Mouse (Mus musculus) MEL (cell line): Measurements from ENCODE around the gene Slc44a5. TPM values are rescaled to one million over a fixed set of nuclear protein-coding genes. Genes with fewer than 3 reads are reported as not detected.

Experiments used
- DNase-seq: peaks from one replicate; pipeline ENCODE4 v3.0.0; 2011; ENCODE audit warnings: low read depth, low spot score
- H3K27ac ChIP-seq: 2 replicates; pipeline ENCODE4 v1.5.1; 2012; ENCODE audit warnings: low read depth, mild to moderate bottlenecking, control low read depth, low read length, moderate library complexity; ENCODE audit not compliant: control insufficient read depth
- H3K27me3 ChIP-seq, 2 experiments: fragments of 150-350 bp in 1 of 2; sonication (generic) in 1 of 2; 2 replicates each; pipeline ENCODE4 v1.6.1; 2012; ENCODE audit warnings: low read length in 2 of 2, mild to moderate bottlenecking in 2 of 2, improper control_type of control experiment in 1 of 2, moderate library complexity in 1 of 2; ENCODE audit not compliant: insufficient read depth in 2 of 2, control insufficient read depth in 1 of 2
- H3K36me3 ChIP-seq, 2 experiments: 2 replicates each; pipeline ENCODE4 v1.6.1; 2012 to 2014; ENCODE audit warnings: low read length in 2 of 2, improper control_type of control experiment in 1 of 2, inconsistent platforms in 1 of 2, mild to moderate bottlenecking in 1 of 2; ENCODE audit not compliant: insufficient read depth in 2 of 2, control insufficient read depth in 1 of 2
- H3K4me1 ChIP-seq, 2 experiments: fragments of 150-350 bp in 1 of 2; sonication (generic) in 1 of 2; 2 replicates each; pipeline ENCODE4 v1.6.1; 2012; ENCODE audit warnings: low read length in 2 of 2, improper control_type of control experiment in 1 of 2, mild to moderate bottlenecking in 1 of 2; ENCODE audit not compliant: insufficient read depth in 2 of 2, control insufficient read depth in 1 of 2
- H3K4me3 ChIP-seq, 2 experiments: fragments of 150-350 bp in 1 of 2; sonication (generic) in 1 of 2; 2 replicates each; pipeline ENCODE4 v1.5.1; 2012; ENCODE audit warnings: low read depth in 2 of 2, low read length in 2 of 2, mild to moderate bottlenecking in 2 of 2, moderate library complexity in 2 of 2, control low read depth in 1 of 2, improper control_type of control experiment in 1 of 2; ENCODE audit not compliant: control insufficient read depth in 1 of 2, insufficient read depth in 1 of 2
- H3K79me2 ChIP-seq: 2 replicates; pipeline ENCODE4 v1.6.1; 2012; ENCODE audit warnings: mild to moderate bottlenecking, low read length, moderate library complexity; ENCODE audit not compliant: control insufficient read depth, poor library complexity, insufficient read depth
- H3K9ac ChIP-seq: 2 replicates; pipeline ENCODE4 v1.6.1; 2012; ENCODE audit warnings: low read depth, mild to moderate bottlenecking, control low read depth, low read length, moderate library complexity; ENCODE audit not compliant: control insufficient read depth, poor library complexity, severe bottlenecking
- H3K9me3 ChIP-seq: fragments of 150-350 bp; sonication (generic); replicated peaks from 2 replicates; pipeline ENCODE4 v1.6.1; 2012; ENCODE audit warnings: mild to moderate bottlenecking, low read length, improper control_type of control experiment, moderate library complexity; ENCODE audit not compliant: insufficient read depth
- BHLHE40 ChIP-seq: IDR thresholded peaks from 2 replicates; pipeline ENCODE4 v1.6.1; 2012; ENCODE audit warnings: low read depth, mild to moderate bottlenecking, inconsistent platforms, low read length, improper control_type of control experiment, borderline replicate concordance
- CHD1 ChIP-seq: IDR thresholded peaks from 2 replicates; pipeline ENCODE4 v1.6.1; 2012; ENCODE audit warnings: low read depth, mild to moderate bottlenecking, inconsistent platforms, low read length, improper control_type of control experiment
- CTCF ChIP-seq, 3 experiments: IDR thresholded peaks in 2 of 3; conservative IDR thresholded peaks in 1 of 3; 2 replicates each; pipeline ENCODE4 v1.5.1; 2011 to 2012; ENCODE audit warnings: low read length in 3 of 3, low read depth in 2 of 3, mild to moderate bottlenecking in 2 of 3, improper control_type of control experiment in 1 of 3, inconsistent platforms in 1 of 3, mixed read lengths in 1 of 3, moderate library complexity in 1 of 3; ENCODE audit not compliant: control insufficient read depth in 1 of 3, insufficient read depth in 1 of 3, poor library complexity in 1 of 3, severe bottlenecking in 1 of 3
- E2F4 ChIP-seq: IDR thresholded peaks from 2 replicates; pipeline ENCODE4 v1.6.1; 2011; ENCODE audit warnings: low read depth, low read length, improper control_type of control experiment, borderline replicate concordance
- EP300 ChIP-seq, 2 experiments: IDR thresholded peaks; 2 replicates each; pipeline ENCODE4 v1.6.1; 2011; ENCODE audit warnings: improper control_type of control experiment in 2 of 2, low read length in 2 of 2, low read depth in 1 of 2, mild to moderate bottlenecking in 1 of 2
- ETS1 ChIP-seq: IDR thresholded peaks from 2 replicates; pipeline ENCODE4 v1.6.1; 2012; ENCODE audit warnings: low read depth, mild to moderate bottlenecking, inconsistent platforms, low read length, improper control_type of control experiment, moderate library complexity
- GABPA ChIP-seq: IDR thresholded peaks from 2 replicates; pipeline ENCODE4 v1.6.1; 2012; ENCODE audit warnings: low read depth, mild to moderate bottlenecking, inconsistent platforms, low read length, improper control_type of control experiment, moderate library complexity
- GATA1 ChIP-seq: IDR thresholded peaks from 2 replicates; pipeline ENCODE4 v1.6.1; 2011; ENCODE audit warnings: low read depth, low read length, improper control_type of control experiment
- JUND ChIP-seq: IDR thresholded peaks from 2 replicates; pipeline ENCODE4 v1.6.1; 2011; ENCODE audit warnings: low read depth, mild to moderate bottlenecking, improper control_type of control experiment, low read length
- KAT2A ChIP-seq: conservative IDR thresholded peaks from 2 replicates; pipeline ENCODE4 v1.6.1; 2012; ENCODE audit warnings: low read depth, low read length, improper control_type of control experiment, inconsistent platforms
- MAFK ChIP-seq: IDR thresholded peaks from 2 replicates; pipeline ENCODE4 v1.6.1; 2011; ENCODE audit warnings: low read depth, mild to moderate bottlenecking, low read length, improper control_type of control experiment, borderline replicate concordance
- MAX ChIP-seq: IDR thresholded peaks from 2 replicates; pipeline ENCODE4 v1.6.1; 2011; ENCODE audit warnings: low read length, improper control_type of control experiment
- MAZ ChIP-seq: IDR thresholded peaks from 2 replicates; pipeline ENCODE4 v1.6.1; 2012; ENCODE audit warnings: low read depth, mild to moderate bottlenecking, inconsistent platforms, low read length, improper control_type of control experiment
- MXI1 ChIP-seq: IDR thresholded peaks from 2 replicates; pipeline ENCODE4 v1.6.1; 2011; ENCODE audit warnings: mild to moderate bottlenecking, low read depth, low read length, improper control_type of control experiment
- MYC ChIP-seq: IDR thresholded peaks from 2 replicates; pipeline ENCODE4 v1.6.1; 2011; ENCODE audit warnings: low read depth, mild to moderate bottlenecking, low read length, improper control_type of control experiment, moderate library complexity
- NELFE ChIP-seq: IDR thresholded peaks from 2 replicates; pipeline ENCODE4 v1.6.1; 2011; ENCODE audit warnings: low read depth, low read length, improper control_type of control experiment
- POLR2A ChIP-seq, 2 experiments: IDR thresholded peaks; 2 replicates each; pipeline ENCODE4 v1.6.1; 2011 to 2012; ENCODE audit warnings: low read length in 2 of 2, mild to moderate bottlenecking in 2 of 2, control low read depth in 1 of 2, improper control_type of control experiment in 1 of 2, low read depth in 1 of 2, moderate library complexity in 1 of 2; ENCODE audit not compliant: control insufficient read depth in 1 of 2, insufficient read depth in 1 of 2, poor library complexity in 1 of 2
- POLR2AphosphoS2 ChIP-seq: IDR thresholded peaks from 2 replicates; pipeline ENCODE4 v1.6.1; 2011; ENCODE audit warnings: low read length, improper control_type of control experiment
- POLR2AphosphoS5 ChIP-seq: IDR thresholded peaks from 2 replicates; pipeline ENCODE4 v1.6.1; 2012; ENCODE audit warnings: low read depth, borderline replicate concordance, mild to moderate bottlenecking, inconsistent platforms, low read length, moderate library complexity, mixed read lengths
- RCOR1 ChIP-seq: IDR thresholded peaks from 2 replicates; pipeline ENCODE4 v1.6.1; 2012; ENCODE audit warnings: low read depth, mild to moderate bottlenecking, inconsistent platforms, low read length, improper control_type of control experiment
- SIN3A ChIP-seq: IDR thresholded peaks from 2 replicates; pipeline ENCODE4 v1.6.1; 2012; ENCODE audit warnings: low read length, improper control_type of control experiment, inconsistent platforms
- SMC3 ChIP-seq: IDR thresholded peaks from 2 replicates; pipeline ENCODE4 v1.6.1; 2011; ENCODE audit warnings: low read depth, low read length, improper control_type of control experiment
- TAL1 ChIP-seq: IDR thresholded peaks from 2 replicates; pipeline ENCODE4 v1.6.1; 2012; ENCODE audit warnings: mild to moderate bottlenecking, inconsistent platforms, low read length, moderate library complexity, mixed read lengths
- TBP ChIP-seq: IDR thresholded peaks from 2 replicates; pipeline ENCODE4 v1.8.0; 2011; ENCODE audit warnings: low read depth, low read length, improper control_type of control experiment
- ZC3H11A ChIP-seq: IDR thresholded peaks from 2 replicates; pipeline ENCODE4 v1.6.1; 2012; ENCODE audit warnings: low read depth, mild to moderate bottlenecking, inconsistent platforms, low read length, improper control_type of control experiment
- ZKSCAN1 ChIP-seq: IDR thresholded peaks from 2 replicates; pipeline ENCODE4 v1.6.1; 2012; ENCODE audit warnings: low read depth, mild to moderate bottlenecking, inconsistent platforms, low read length, improper control_type of control experiment, moderate library complexity
- ZMIZ1 ChIP-seq: IDR thresholded peaks from 2 replicates; pipeline ENCODE4 v1.6.1; 2012; ENCODE audit warnings: low read depth, mild to moderate bottlenecking, inconsistent platforms, low read length, improper control_type of control experiment, moderate library complexity
- ZNF384 ChIP-seq: IDR thresholded peaks from 2 replicates; pipeline ENCODE4 v1.6.1; 2012; ENCODE audit warnings: low read depth, mild to moderate bottlenecking, inconsistent platforms, low read length, improper control_type of control experiment
- polyA plus RNA-seq, 2 experiments: library from polyadenylated mRNA; stranded (reverse) in 1 of 2; unstranded in 1 of 2; fragments of >175 nt in 1 of 2; fragments of >200 nt in 1 of 2; gene quantifications; 2 replicates each; pipeline versions ENCODE4 v1.2.1 to v1.2.4; 2012; ENCODE audit warnings: low replicate concordance in 2 of 2, low read depth in 1 of 2; ENCODE audit not compliant: insufficient read length in 2 of 2, insufficient read depth in 1 of 2, missing spikeins in 1 of 2
- total RNA-seq: library from RNA; depleted of rRNA; stranded (reverse); fragments of 300-350 nt; gene quantifications from 2 replicates; pipeline ENCODE4 v1.2.3, GENCODE M21; 2012

Slc44a5 gene
- total and polyA plus RNA-seq, 3 experiments: not detected

GRCm38 (mm10) chr3:154118992-154119603 is 145.9 kb downstream of the Slc44a5 start:
- Histone ChIP-seq H3K4me3 (no peak overlapping the region), H3K27me3 (no peaks in the 10 kb centered on the region), H3K9me3 (no peaks in the 10 kb centered on the region), H3K36me3 (no peaks in the 10 kb centered on the region), H3K9ac (no peak overlapping the region), H3K27ac (no peak overlapping the region), H3K4me1 (no peaks in the 10 kb centered on the region), H3K79me2 (no peaks in the 10 kb centered on the region)
- TF ChIP-seq MAX (no peak), NELFE (no peak), JUND (no peak), ZC3H11A (no peak), MAFK (no peak), POLR2AphosphoS5 (no peak), SMC3 (no peak), E2F4 (no peak), ZNF384 (no peak), MXI1 (no peak), ZKSCAN1 (no peak), CHD1 (no peak), KAT2A (no peak), EP300 (IDR thresholded peaks at IDR 0.05; ENCODE audit: low read depth in 1 of 2, low read length in 2 of 2) (no peak), ZMIZ1 (no peak)
- DNase-seq: no peak

- Histone ChIP-seq H3K79me2 (no peaks in the 10 kb centered on the region), H3K27ac (no peak overlapping the region), H3K4me1 (no peaks in the 10 kb centered on the region), H3K4me3 (no peak overlapping the region), H3K27me3 (no peaks in the 10 kb centered on the region), H3K9ac (no peak overlapping the region), H3K9me3 (no peaks in the 10 kb centered on the region), H3K36me3 (no peaks in the 10 kb centered on the region)
- no peak for TF ChIP-seq KAT2A
- no peak for TF ChIP-seq CHD1
- no peak for TF ChIP-seq MAZ
- no peak for TF ChIP-seq POLR2AphosphoS2
- no peak for TF ChIP-seq RCOR1
- TF ChIP-seq MYC: no peak
- TF ChIP-seq NELFE: no peak
- no peak for TF ChIP-seq TBP
- TF ChIP-seq CTCF (IDR thresholded peaks at IDR 0.05 in 2 of 3, conservative IDR thresholded peaks at IDR 0.05 in 1 of 3; ENCODE audit: control insufficient read depth in 1 of 3, insufficient read depth in 1 of 3, low read depth in 2 of 3, low read length in 3 of 3, poor library complexity in 1 of 3, severe bottlenecking in 1 of 3): no peak
- no peak for TF ChIP-seq JUND
- no peak for TF ChIP-seq E2F4
- no peak for TF ChIP-seq GATA1
- no peak for TF ChIP-seq BHLHE40
- TF ChIP-seq MAFK: no peak
- no peak for TF ChIP-seq ZC3H11A
- no peak for TF ChIP-seq SIN3A
- no peak for TF ChIP-seq ETS1
- TF ChIP-seq TAL1: no peak
- no peak for TF ChIP-seq GABPA
- TF ChIP-seq POLR2A (IDR thresholded peaks at IDR 0.05; ENCODE audit: control insufficient read depth in 1 of 2, insufficient read depth in 1 of 2, low read depth in 1 of 2, low read length in 2 of 2, poor library complexity in 1 of 2): no peak
- DNase-seq: no peak
These were observed 149.3 kb downstream of the Slc44a5 start for GRCm38 (mm10) chr3:154122531-154122930.
